Mouse (Mus musculus) C3H10T1/2 (cell line): ENCODE measurements around the gene Krtap3-1. TPM values are rescaled to one million over a fixed set of nuclear protein-coding genes. Genes with fewer than 3 reads are reported as not detected.

Source experiments
- polyA plus RNA-seq, 2 experiments: library from polyadenylated mRNA; unstranded; fragments of >200 nt; fragmentation: generic; extraction: Trizol; gene quantifications; one replicate each; pipeline ENCODE4 v1.2.1; 2012; ENCODE audit warnings: missing spikeins in 2 of 2

Krtap3-1 gene
- polyA plus RNA-seq: not detected

DNA sequence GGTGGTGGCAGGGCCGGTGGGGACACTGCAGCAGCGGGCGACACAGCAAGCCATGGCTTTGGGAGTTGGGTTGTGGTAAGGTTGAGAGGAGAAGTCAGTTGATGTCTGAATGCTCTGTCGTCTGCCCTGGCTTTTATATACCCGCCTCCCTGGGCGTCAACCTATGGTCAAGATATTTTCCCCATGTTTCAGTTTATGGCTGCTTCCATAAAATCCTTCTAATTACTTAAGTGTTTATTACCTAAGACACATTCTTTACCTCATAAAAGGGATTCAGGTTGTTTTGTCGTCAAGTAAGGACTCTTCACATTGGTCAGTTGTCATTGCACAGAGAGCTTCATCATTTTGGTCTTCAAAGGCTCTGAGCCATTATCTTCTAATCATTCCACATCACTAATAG lies at the start of gene Krtap3-1:
Krtap3-1 (minus strand) TSS at position 101 of the 400 bp plus-strand sequence.

DNA sequence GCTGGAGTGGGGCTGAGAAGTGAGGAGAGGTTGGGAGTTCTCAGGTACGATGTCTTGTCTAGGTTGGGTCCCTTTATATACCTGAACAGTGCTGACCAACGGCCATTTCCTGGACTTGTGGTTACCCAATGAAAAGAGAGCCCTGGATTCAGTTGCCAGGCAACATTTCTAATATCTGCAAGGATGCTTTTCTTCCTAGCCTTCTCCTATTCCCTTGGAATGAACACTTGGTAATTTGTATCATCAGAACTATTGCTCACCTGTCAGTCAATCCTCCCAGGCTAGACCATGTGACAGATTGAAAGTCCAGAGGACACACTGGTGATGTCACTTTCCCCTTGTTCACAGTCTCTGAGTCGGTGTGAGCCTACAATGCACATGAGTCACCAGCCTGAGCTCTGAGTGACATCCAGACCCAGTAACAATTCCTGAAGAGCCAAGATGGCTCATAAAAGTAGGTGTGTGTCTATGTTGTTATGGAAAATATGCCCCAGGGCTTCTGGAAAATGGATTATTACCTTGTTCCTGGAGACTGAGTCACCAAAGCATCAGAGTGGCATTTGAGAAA lies 48.5 kb upstream of the Krtap3-1 start, which contains the start of gene Krtap2-4:
Krtap2-4 (minus strand) TSS at position 51 of the 568 bp plus-strand sequence.

DNA sequence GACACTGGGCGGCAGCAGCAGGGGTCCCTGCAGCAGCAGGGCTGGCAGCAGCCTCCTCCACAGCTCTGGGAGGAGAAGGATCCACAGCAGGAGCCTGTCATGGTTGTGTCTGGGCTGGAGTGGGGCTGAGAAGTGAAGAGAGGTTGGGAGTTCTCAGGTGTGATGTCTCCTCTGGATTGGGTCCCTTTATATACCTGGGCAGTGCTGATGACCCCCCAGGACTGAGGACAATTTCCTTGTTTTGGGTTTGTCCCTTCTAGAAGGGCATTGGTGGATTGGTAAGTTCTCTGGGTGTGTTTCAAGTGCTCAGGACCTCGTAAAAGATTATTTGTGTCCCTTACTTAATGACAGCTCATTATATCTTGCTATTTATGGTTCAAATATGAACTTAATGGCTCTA lies 43.7 kb upstream of the Krtap3-1 start, which contains the start of gene Gm11937:
Gm11937 (minus strand) TSS at position 101 of the 400 bp plus-strand sequence.

DNA sequence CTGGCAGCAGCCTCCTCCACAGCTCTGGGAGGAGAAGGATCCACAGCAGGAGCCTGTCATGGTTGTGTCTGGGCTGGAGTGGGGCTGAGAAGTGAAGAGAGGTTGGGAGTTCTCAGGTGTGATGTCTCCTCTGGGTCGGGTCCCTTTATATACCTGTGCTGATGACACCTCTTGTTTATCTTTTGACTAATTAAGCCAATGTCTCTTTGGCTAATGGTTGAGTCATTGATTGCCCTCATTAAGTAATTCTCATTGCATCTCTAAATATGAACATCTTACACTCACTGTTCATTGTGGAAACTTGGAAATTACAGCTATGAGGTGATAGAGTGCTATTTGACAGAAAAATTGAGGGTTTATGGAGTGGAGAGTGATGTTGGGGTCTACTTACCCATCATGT lies 36.8 kb upstream of the Krtap3-1 start, which contains the start of gene Gm11938:
Gm11938 (minus strand) TSS at position 101 of the 400 bp plus-strand sequence.

DNA sequence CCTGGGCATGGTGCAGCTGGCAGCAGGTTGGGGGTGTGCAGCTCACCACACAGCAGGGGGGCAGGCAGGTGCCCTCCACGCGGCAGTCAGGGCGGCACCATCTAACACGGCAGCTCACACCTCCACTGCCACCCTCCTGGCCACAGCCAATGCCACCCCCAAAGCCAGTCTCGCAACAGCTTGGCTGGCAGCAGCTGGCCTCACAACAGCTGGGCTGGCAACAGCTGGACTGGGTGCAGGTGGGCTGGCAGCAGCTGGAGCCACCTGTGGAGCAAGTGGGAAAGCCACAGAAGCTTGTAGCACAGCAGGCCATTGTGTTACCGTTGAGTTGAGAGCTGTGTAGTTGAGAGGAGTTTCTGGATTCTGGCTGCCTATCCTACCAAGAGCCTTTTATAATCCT lies 31.3 kb upstream of the Krtap3-1 start, which contains the start of gene Krtap9-3:
Krtap9-3 (minus strand) TSS at position 364 of the 400 bp plus-strand sequence.

GRCm38 (mm10) chr11:99590981-99591380 lies 24.6 kb upstream of the Krtap3-1 start, which contains the start of gene Krtap1-3:
Gene Krtap1-3, minus strand, starts transcription at chr11:99591339.

GRCm38 (mm10) chr11:99583245-99583704 lies 16.8 kb upstream of the Krtap3-1 start, which contains the start of gene Krtap1-4:
Gene Krtap1-4, minus strand, starts transcription at chr11:99583654.

DNA sequence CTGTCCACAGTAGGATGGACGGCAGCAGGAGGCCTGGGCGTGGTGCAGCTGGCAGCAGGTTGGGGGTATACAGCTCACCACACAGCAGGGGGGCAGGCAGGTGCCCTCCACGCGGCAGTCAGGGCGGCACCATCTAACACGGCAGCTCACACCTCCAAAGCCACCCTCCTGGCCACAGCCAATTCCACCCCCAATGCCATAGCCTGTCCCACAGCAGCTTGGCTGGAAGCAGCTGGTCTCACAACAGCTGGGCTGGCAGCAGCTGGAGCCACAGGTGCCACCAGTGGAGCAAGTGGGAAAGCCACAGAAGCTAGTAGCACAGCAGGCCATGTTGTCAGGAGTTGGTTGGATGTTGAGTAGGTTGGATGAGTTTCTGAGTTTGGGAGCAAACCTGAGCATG lies 14.2 kb upstream of the Krtap3-1 start, which contains the start of gene Krtap1-5:
Krtap1-5 (minus strand) TSS at position 381 of the 400 bp plus-strand sequence.

DNA sequence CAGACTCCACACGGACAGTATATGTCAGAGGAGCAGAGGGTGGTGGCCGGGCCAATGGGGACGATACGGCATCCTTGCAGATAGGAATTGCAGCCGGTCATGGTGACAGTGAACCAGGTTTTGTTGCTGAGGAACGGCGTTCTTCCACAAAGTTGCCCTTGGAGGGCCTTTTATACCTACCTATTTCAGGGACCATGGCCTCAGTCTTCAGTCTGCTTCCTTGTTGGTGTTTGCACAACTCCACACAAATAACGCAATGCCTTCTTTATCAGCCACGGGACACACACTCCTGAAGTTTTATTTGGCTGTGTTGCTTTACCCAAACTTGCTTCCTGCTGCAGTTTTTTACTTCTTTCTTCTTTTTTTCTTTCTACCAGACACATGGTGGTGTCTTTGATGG lies 7.1 kb downstream of the Krtap3-1 start, which contains the start of gene Gm11939:
Gm11939 (minus strand) TSS at position 101 of the 400 bp plus-strand sequence.

GRCm38 (mm10) chr11:99556753-99557152 lies 9.7 kb downstream of the Krtap3-1 start, which contains the start of gene Krtap3-2:
Gene Krtap3-2, minus strand, starts transcription at chr11:99556853.

DNA sequence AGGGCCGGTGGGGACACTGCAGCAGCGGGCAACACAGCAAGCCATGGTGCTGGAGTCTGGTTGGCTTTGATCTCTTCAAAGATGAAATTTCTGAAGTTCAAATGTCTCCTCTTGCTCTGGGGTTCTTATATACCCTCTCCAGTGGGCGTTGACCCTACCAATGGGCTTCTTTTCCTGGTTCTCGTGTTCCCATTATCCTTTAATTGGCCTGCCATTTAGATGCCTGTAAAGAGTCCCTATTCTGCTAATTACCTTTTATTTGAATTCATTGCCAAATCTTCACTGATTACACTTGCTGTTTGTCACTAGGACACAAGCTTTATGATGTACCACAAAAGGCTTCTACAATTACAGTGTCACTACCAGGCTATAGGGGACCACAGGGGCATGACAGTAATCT lies 15.7 kb downstream of the Krtap3-1 start, which contains the start of gene Krtap3-3:
Krtap3-3 (minus strand) TSS at position 101 of the 400 bp plus-strand sequence.

GRCm38 (mm10) chr11:99521288-99521860 lies 45.1 kb downstream of the Krtap3-1 start, which contains the start of gene Krt39:
Gene Krt39, minus strand, starts transcription at chr11:99521338.

Other genes starting within 250 kb of the Krtap3-1 start
- gene Krt25, start 243.7 kb downstream of the Krtap3-1 start, polyA plus RNA-seq: not detected
- not detected for gene Krt26, start 228.7 kb downstream of the Krtap3-1 start, polyA plus RNA-seq
- not detected for gene Krt27, start 215.5 kb downstream of the Krtap3-1 start, polyA plus RNA-seq
- gene Krt28, start 191.7 kb downstream of the Krtap3-1 start, polyA plus RNA-seq: under 1 TPM in 1 of 2 experiments, not detected in 1; 0.02 TPM
- 1 to 10 TPM; 2.4 to 8.5 TPM for gene Krt10, start 177.3 kb downstream of the Krtap3-1 start, polyA plus RNA-seq
- not detected for gene Krt12, start 144.4 kb downstream of the Krtap3-1 start, polyA plus RNA-seq
- not detected for gene Krt20, start 128.5 kb downstream of the Krtap3-1 start, polyA plus RNA-seq
- gene Krt23, start 73.5 kb downstream of the Krtap3-1 start, polyA plus RNA-seq: not detected
- not detected for gene Krt39, start 45.3 kb downstream of the Krtap3-1 start, polyA plus RNA-seq
- gene Krt40, start 23.5 kb downstream of the Krtap3-1 start, polyA plus RNA-seq: not detected
- gene Krtap3-3, start 15.8 kb downstream of the Krtap3-1 start, polyA plus RNA-seq: not detected
- not detected for gene Krtap3-2, start 9.8 kb downstream of the Krtap3-1 start, polyA plus RNA-seq
- gene Gm11939, start 7.2 kb downstream of the Krtap3-1 start, polyA plus RNA-seq: not detected
- under 1 TPM in 1 of 2 experiments, not detected in 1; 0.06 TPM for gene Krtap1-5, start 14.4 kb upstream of the Krtap3-1 start, polyA plus RNA-seq
- gene Krtap1-4, start 17.0 kb upstream of the Krtap3-1 start, polyA plus RNA-seq: not detected
- not detected for gene Krtap1-3, start 24.7 kb upstream of the Krtap3-1 start, polyA plus RNA-seq
- gene Krtap9-3, start 31.5 kb upstream of the Krtap3-1 start, polyA plus RNA-seq: not detected
- gene Gm11938, start 36.7 kb upstream of the Krtap3-1 start, polyA plus RNA-seq: not detected
- not detected for gene Gm11937, start 43.6 kb upstream of the Krtap3-1 start, polyA plus RNA-seq
- not detected for gene Krtap2-4, start 48.2 kb upstream of the Krtap3-1 start, polyA plus RNA-seq
- not detected for gene Gm11562, start 53.8 kb upstream of the Krtap3-1 start, polyA plus RNA-seq
- not detected for gene Krtap4-1, start 61.6 kb upstream of the Krtap3-1 start, polyA plus RNA-seq
- not detected for gene Krtap4-2, start 68.5 kb upstream of the Krtap3-1 start, polyA plus RNA-seq
- not detected for gene Krtap4-7, start 77.5 kb upstream of the Krtap3-1 start, polyA plus RNA-seq
- gene Gm11555, start 83.6 kb upstream of the Krtap3-1 start, polyA plus RNA-seq: not detected
- not detected for gene Gm11563, start 92.3 kb upstream of the Krtap3-1 start, polyA plus RNA-seq
- gene Krtap4-6, start 99.3 kb upstream of the Krtap3-1 start, polyA plus RNA-seq: not detected
- not detected for gene Gm14190, start 124.1 kb upstream of the Krtap3-1 start, polyA plus RNA-seq
- gene Gm14180, start 167.7 kb upstream of the Krtap3-1 start, polyA plus RNA-seq: not detected
- gene Gm11595, start 206.3 kb upstream of the Krtap3-1 start, polyA plus RNA-seq: not detected
- not detected for gene Krtap4-8, start 214.1 kb upstream of the Krtap3-1 start, polyA plus RNA-seq
- gene Krtap4-9, start 218.6 kb upstream of the Krtap3-1 start, polyA plus RNA-seq: not detected
- gene Gm11596, start 226.8 kb upstream of the Krtap3-1 start, polyA plus RNA-seq: not detected
- not detected for gene Gm11569, start 232.3 kb upstream of the Krtap3-1 start, polyA plus RNA-seq
- gene Gm11554, start 237.8 kb upstream of the Krtap3-1 start, polyA plus RNA-seq: not detected
- not detected for gene Krtap4-13, start 243.3 kb upstream of the Krtap3-1 start, polyA plus RNA-seq
- gene Gm11564, start 249.0 kb upstream of the Krtap3-1 start, polyA plus RNA-seq: not detected